Mouse (Mus musculus) G1E (cell line): ENCODE measurements around the gene Dnmt3a. TPM values are rescaled to one million over a fixed set of nuclear protein-coding genes. Genes with fewer than 3 reads are reported as not detected.

Experiments used
- ATAC-seq: 2 replicates; pipeline ENCODE4 v1.8.0; 2016; ENCODE audit warnings: mild to moderate bottlenecking; ENCODE audit not compliant: insufficient number of reproducible peaks, poor library complexity, low FRiP score, severe bottlenecking; ENCODE audit errors: extremely low read depth
- DNase-seq: peaks from one replicate; pipeline ENCODE4 v3.0.0; 2012; ENCODE audit warnings: low spot score
- H3K27me3 ChIP-seq: 2 replicates; pipeline ENCODE4 v1.6.1; 2012; ENCODE audit warnings: mild to moderate bottlenecking, low read length, inconsistent platforms; ENCODE audit not compliant: insufficient read depth
- H3K36me3 ChIP-seq: replicated peaks from 2 replicates; pipeline ENCODE3; 2012; ENCODE audit warnings: mild to moderate bottlenecking, inconsistent platforms
- H3K4me1 ChIP-seq: 2 replicates; pipeline ENCODE4 v1.6.1; 2012; ENCODE audit warnings: low read depth, low read length, inconsistent platforms, mixed read lengths; ENCODE audit not compliant: insufficient read depth
- H3K4me3 ChIP-seq: 2 replicates; pipeline ENCODE4 v1.5.1; 2012; ENCODE audit warnings: low read depth, mild to moderate bottlenecking, inconsistent platforms, low read length, moderate library complexity, mixed read lengths
- H3K9me3 ChIP-seq: replicated peaks from 2 replicates; pipeline ENCODE4 v1.6.1; 2012; ENCODE audit warnings: inconsistent platforms
- CTCF ChIP-seq: IDR thresholded peaks from 2 replicates; pipeline ENCODE4 v1.5.1; 2012; ENCODE audit warnings: low read depth, low read length, inconsistent platforms, mixed read lengths
- GATA1 ChIP-seq: IDR thresholded peaks from 2 replicates; pipeline ENCODE4 v1.6.1; 2012; ENCODE audit warnings: borderline replicate concordance, low read length, inconsistent platforms, mixed read lengths
- GATA2 ChIP-seq: IDR thresholded peaks from 2 replicates; pipeline ENCODE4 v1.6.1; 2012; ENCODE audit warnings: low read depth, low read length, inconsistent platforms, borderline replicate concordance
- POLR2AphosphoS5 ChIP-seq: IDR thresholded peaks from 2 replicates; pipeline ENCODE4 v1.6.1; 2012; ENCODE audit warnings: low read depth, low read length, inconsistent platforms; ENCODE audit not compliant: insufficient replicate concordance
- TAL1 ChIP-seq: conservative IDR thresholded peaks from 2 replicates; pipeline ENCODE4 v1.6.1; 2012; ENCODE audit warnings: low read depth, low read length, inconsistent platforms, mixed read lengths
- polyA plus RNA-seq: library from polyadenylated mRNA; stranded (reverse); fragments of >175 nt; gene quantifications from 2 replicates; pipeline ENCODE4 v1.2.3, GENCODE M21; 2012
- total RNA-seq, 2 experiments: library from RNA; stranded (forward) in 1 of 2; stranded (reverse) in 1 of 2; fragments of 200-1000 nt in 1 of 2; fragments of >200 nt in 1 of 2; fragmentation: Nextera tagmentation in 1 of 2; gene quantifications; 2 replicates each; pipeline ENCODE4 v1.2.3; 2014 to 2017

The Dnmt3a gene
- total and polyA plus RNA-seq, 3 experiments, result 0.05 to 1.1 TPM; not detected in 1

DNA sequence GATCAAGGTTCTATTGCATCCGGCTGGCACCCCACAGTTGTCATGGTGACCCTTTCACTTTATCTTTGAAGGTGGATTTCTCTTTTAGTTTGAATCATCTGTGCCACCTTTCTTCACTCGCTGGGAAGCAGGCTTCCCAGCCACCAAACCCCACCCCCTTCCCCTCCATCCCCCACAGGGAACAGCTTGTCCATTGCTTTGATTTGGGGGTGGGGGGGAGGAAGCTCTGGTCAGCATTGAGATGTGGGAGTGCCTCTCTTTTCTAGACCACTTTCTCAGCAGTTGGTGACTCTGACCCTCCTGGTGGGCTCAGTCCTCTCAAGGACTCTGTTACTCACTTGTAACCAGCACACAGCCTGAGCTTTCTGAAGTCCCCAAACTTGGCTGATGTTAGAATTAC lies 80.8 kb downstream of the Dnmt3a start:
- Histone ChIP-seq H3K4me1 (no peaks in the 10 kb centered on the region), H3K36me3 (no peaks in the 10 kb centered on the region), H3K4me3 (no peak overlapping the region), H3K27me3 (no peaks in the 10 kb centered on the region), H3K9me3 (no peaks in the 10 kb centered on the region)
- TF ChIP-seq TAL1 (no peak), POLR2AphosphoS5 (no peak), GATA1 (no peak), GATA2 (no peak), CTCF (no peak)
- DNase-seq, result no peak
- ATAC-seq, result no peak

- peaks cover 6% of the 10 kb centered on the region; the same call in 1 of the 2 replicates for H3K27me3 ChIP-seq
- ATAC-seq (no peak), DNase-seq (no peak)
- no peaks in the 10 kb centered on the region for H3K9me3 ChIP-seq
- H3K4me3 ChIP-seq, result no peak overlapping the region
- no peaks in the 10 kb centered on the region for H3K4me1 ChIP-seq
- no peak for TF ChIP-seq GATA1
- TF ChIP-seq POLR2AphosphoS5, result no peak
- no peak for TF ChIP-seq CTCF
- no peak for TF ChIP-seq TAL1
- no peak for TF ChIP-seq GATA2
- H3K36me3 ChIP-seq, result no peaks in the 10 kb centered on the region
These were observed 81.9 kb downstream of the Dnmt3a start for GRCm38 (mm10) chr12:3887515-3888325.

- TF ChIP-seq POLR2AphosphoS5, result no peak
- DNase-seq (no peak), ATAC-seq (no peak)
- H3K27me3 ChIP-seq, result peaks cover 6% of the 10 kb centered on the region; the same call in 1 of the 2 replicates
- no peaks in the 10 kb centered on the region for H3K9me3 ChIP-seq
- no peaks in the 10 kb centered on the region for H3K4me1 ChIP-seq
- H3K4me3 ChIP-seq, result no peak overlapping the region
- no peaks in the 10 kb centered on the region for H3K36me3 ChIP-seq
These were observed 84.2 kb downstream of the Dnmt3a start for GRCm38 (mm10) chr12:3889875-3890635.

DNA sequence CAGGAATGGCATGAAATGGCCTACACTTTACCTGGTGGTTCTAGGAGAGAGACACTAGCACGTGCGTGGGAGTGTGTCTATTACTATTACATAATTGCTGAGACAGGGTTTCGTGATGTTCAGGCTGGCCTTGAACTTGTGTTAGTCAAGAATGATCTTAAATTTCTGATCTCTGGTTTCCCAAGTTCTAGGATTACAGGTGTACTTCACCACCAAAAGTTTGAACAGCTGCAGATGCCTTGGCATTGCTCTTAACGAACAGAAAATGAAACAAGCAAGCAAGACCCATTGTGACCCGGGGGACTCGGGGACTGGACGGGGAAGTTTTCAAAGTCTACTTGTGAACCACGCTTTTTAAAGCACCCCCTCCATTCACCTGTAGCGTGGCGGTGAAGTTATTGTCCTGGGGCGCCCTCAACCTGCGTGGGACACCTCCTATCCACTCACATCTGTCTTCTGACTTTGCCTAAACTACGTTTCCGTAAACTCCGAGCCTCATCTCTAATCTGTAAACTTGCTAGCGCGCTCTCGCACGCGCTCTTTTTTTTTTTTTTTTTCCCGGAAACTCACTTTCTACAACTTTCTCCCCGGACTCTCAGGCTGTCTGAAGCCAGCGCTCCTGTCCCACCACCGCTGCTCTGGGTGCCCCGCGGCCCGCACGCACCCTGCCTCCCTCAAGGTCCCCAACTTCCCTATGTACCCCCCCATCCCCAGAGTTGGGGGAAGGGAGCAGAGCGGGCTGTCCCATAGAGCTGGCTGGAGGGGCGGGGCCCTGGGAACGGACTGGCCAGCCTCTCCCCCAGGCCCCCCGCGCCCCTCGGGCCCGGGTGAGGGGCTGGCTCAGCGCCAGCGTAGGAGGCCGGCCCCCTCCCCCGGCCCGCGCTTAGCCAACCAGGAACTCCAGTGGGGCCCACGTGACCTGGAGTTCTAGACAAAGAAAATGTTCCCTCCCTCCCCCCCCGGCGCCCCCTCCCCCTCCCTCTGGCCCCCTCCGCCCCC lies 85.2 kb downstream of the Dnmt3a start:
- ATAC-seq (no peak), DNase-seq (no peak)
- no peak overlapping the region for H3K4me3 ChIP-seq
- H3K4me1 ChIP-seq, result no peaks in the 10 kb centered on the region
- H3K36me3 ChIP-seq, result no peaks in the 10 kb centered on the region
- TF ChIP-seq TAL1, result no peak
- no peak for TF ChIP-seq GATA1
- no peak for TF ChIP-seq CTCF
- no peaks in the 10 kb centered on the region for H3K9me3 ChIP-seq
- peaks cover 6% of the 10 kb centered on the region; the same call in 1 of the 2 replicates for H3K27me3 ChIP-seq

DNA sequence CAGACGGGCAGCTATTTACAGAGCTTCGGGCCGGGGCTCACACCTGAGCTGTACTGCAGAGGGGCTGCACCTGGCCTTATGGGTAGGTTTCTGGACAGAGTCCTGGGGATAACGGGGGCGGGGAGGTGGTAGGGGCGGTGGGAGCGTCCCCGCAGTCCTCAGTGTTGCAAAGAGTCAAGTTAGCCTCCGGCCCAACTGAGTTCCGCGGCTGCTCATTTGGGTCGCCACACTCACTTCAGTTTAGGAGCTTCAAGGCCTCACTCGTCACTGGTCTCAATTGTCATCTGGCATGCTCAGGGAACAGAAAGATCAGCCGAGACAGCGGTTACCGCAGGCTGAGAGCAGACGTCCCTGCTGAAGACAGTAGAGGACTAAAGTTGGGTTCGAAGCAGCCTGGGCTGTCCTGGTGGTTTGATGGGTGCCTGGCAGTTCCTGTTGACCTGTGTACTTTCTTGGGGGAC lies 86.0 kb downstream of the Dnmt3a start:
- no peak overlapping the region for H3K4me3 ChIP-seq
- no peak for TF ChIP-seq GATA2
- TF ChIP-seq CTCF, result no peak
- no peak for TF ChIP-seq POLR2AphosphoS5
- TF ChIP-seq GATA1, result no peak
- TF ChIP-seq TAL1, result no peak
- peaks cover 6% of the 10 kb centered on the region; the same call in 1 of the 2 replicates for H3K27me3 ChIP-seq
- H3K36me3 ChIP-seq, result no peaks in the 10 kb centered on the region
- ATAC-seq (no peak), DNase-seq (no peak)
- no peaks in the 10 kb centered on the region for H3K4me1 ChIP-seq
- H3K9me3 ChIP-seq, result no peaks in the 10 kb centered on the region
